Mouse (Mus musculus) CD4-positive, CD25-positive, alpha-beta regulatory T cell, adult 2 months (primary cell): ENCODE measurements around the gene Scn3b.

ENCODE experiments used
- DNase-seq: peaks from one replicate; pipeline ENCODE4 v3.0.0-alpha.2; 2012; ENCODE audit warnings: low read depth, low spot score

Scn3b gene

GRCm38 (mm10) chr9:40316865-40317660 lies 48.0 kb downstream of the Scn3b start:
- no peak for DNase-seq

GRCm38 (mm10) chr9:40317735-40318134 lies 48.7 kb downstream of the Scn3b start:
- DNase-seq = no peak

GRCm38 (mm10) chr9:40318771-40319170 lies 49.8 kb downstream of the Scn3b start:
- no peak for DNase-seq

GRCm38 (mm10) chr9:40320405-40320804 lies 51.4 kb downstream of the Scn3b start:
- no peak for DNase-seq

- DNase-seq = no peak
Measured at GRCm38 (mm10) chr9:40320879-40321667, 52.1 kb downstream of the Scn3b start.

- DNase-seq = no peak
Measured at GRCm38 (mm10) chr9:40321668-40322003, 52.6 kb downstream of the Scn3b start.

GRCm38 (mm10) chr9:40322372-40322771 lies 53.4 kb downstream of the Scn3b start:
- no peak for DNase-seq

- DNase-seq = no peak
Measured at GRCm38 (mm10) chr9:40323171-40323570, 54.2 kb downstream of the Scn3b start.

- DNase-seq = no peak
Measured at GRCm38 (mm10) chr9:40323773-40324172, 54.8 kb downstream of the Scn3b start.

GRCm38 (mm10) chr9:40324232-40324792 lies 55.3 kb downstream of the Scn3b start:
- no peak for DNase-seq

GRCm38 (mm10) chr9:40324826-40325225 lies 55.8 kb downstream of the Scn3b start:
- no peak for DNase-seq

- no peak for DNase-seq
Measured at GRCm38 (mm10) chr9:40326260-40326915, 57.4 kb downstream of the Scn3b start.

GRCm38 (mm10) chr9:40330609-40331382 lies 61.8 kb downstream of the Scn3b start:
- peak; percentile 86 for DNase-seq

GRCm38 (mm10) chr9:40331411-40332286 lies 62.6 kb downstream of the Scn3b start:
- no peak for DNase-seq

- no peak for DNase-seq
Measured at GRCm38 (mm10) chr9:40332326-40332725, 63.3 kb downstream of the Scn3b start.

- no peak for DNase-seq
Measured at GRCm38 (mm10) chr9:40332731-40333648, 64.0 kb downstream of the Scn3b start.

- DNase-seq = peak; percentile 84
Measured at GRCm38 (mm10) chr9:40333649-40334396, 64.8 kb downstream of the Scn3b start.

- no peak for DNase-seq
Measured at GRCm38 (mm10) chr9:40334617-40335016, 65.6 kb downstream of the Scn3b start.
